Mouse (Mus musculus): ENCODE data around the gene Adgra3. TPM values are rescaled to one million over a fixed set of nuclear protein-coding genes. Genes with fewer than 3 reads are reported as not detected.

Gene Adgra3
- polyA plus RNA-seq, 1 experiment from 2014 or later = 45.5 TPM

- peaks cover 5% of the 10 kb centered on the region; the same call in 1 of the 2 replicates for H3K4me1 ChIP-seq (ENCODE audit: insufficient read depth)
Measured at GRCm38 (mm10) chr5:50050668-50051425, 8.0 kb downstream of the Adgra3 start.

GRCm38 (mm10) chr5:50050037-50050436 lies 8.8 kb downstream of the Adgra3 start:
- Histone ChIP-seq H3K4me3 (ENCODE audit: low read depth, low read length) (no peak overlapping the region), H3K4me1 (ENCODE audit: insufficient read depth) (peaks cover 5% of the 10 kb centered on the region; the same call in 1 of the 2 replicates), H3K27ac (ENCODE audit: low read depth) (no peak overlapping the region), H3K9me3 (ENCODE audit: low read depth, low read length) (no peaks in the 10 kb centered on the region), H3K4me2 (no peak overlapping the region), H3K36me3 (ENCODE audit: insufficient read depth) (peaks cover 5% of the 10 kb centered on the region; the same call in 1 of the 2 replicates), H3K9ac (no peak overlapping the region), H3K27me3 (ENCODE audit: insufficient read depth, low read length) (no peaks in the 10 kb centered on the region)
- ATAC-seq (ENCODE audit: insufficient read depth) = no peak
- no peak for TF ChIP-seq CTCF (IDR thresholded peaks at IDR 0.05; ENCODE audit: low read depth)
- 21% methylated on average over 3 of the region's 3 CpGs for WGBS
- DNase-seq = no peak

More at GRCm38 (mm10) chr5:50050668-50051425, 8.0 kb downstream of the Adgra3 start:
- Histone ChIP-seq H3K36me3 (ENCODE audit: insufficient read depth) (peaks cover 5% of the 10 kb centered on the region; the same call in 1 of the 2 replicates), H3K9me3 (ENCODE audit: low read depth, low read length) (no peaks in the 10 kb centered on the region), H3K4me3 (ENCODE audit: low read depth, low read length) (no peak overlapping the region), H3K4me2 (no peak overlapping the region), H3K27me3 (ENCODE audit: insufficient read depth, low read length) (no peaks in the 10 kb centered on the region), H3K27ac (ENCODE audit: low read depth) (no peak overlapping the region), H3K9ac (no peak overlapping the region)
- no peak for DNase-seq
- 79% methylated on average over 21 of the region's 21 CpGs for WGBS
- no peak for TF ChIP-seq CTCF (IDR thresholded peaks at IDR 0.05; ENCODE audit: low read depth)
- ATAC-seq (ENCODE audit: insufficient read depth) = no peak

DNA sequence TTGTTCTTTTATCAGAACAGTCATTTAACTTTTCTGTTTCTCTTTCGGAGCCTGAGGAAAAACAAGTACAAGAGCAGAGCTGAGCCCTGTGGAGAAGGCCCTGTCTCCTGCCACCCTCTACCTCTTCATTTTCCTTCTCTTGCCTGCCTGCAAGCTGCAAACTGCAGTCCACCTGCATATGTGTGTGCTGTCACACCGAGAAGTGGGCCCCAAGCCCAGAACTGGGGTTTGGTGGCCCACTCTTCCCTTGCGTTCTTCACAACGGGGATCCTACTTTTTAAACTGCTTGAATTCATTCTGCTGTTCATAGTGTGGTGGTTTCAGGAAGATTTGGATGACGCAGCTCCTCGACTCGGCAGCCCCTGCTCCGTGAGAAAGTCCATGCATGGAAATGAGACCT lies 9.3 kb downstream of the Adgra3 start:
- Histone ChIP-seq H3K9me3 (ENCODE audit: low read depth, low read length) (no peaks in the 10 kb centered on the region), H3K4me1 (ENCODE audit: insufficient read depth) (peaks cover 5% of the 10 kb centered on the region; the same call in 1 of the 2 replicates), H3K4me3 (ENCODE audit: low read depth, low read length) (no peak overlapping the region), H3K9ac (no peak overlapping the region), H3K4me2 (no peak overlapping the region), H3K36me3 (ENCODE audit: insufficient read depth) (peaks cover 5% of the 10 kb centered on the region; the same call in 1 of the 2 replicates), H3K27me3 (ENCODE audit: insufficient read depth, low read length) (no peaks in the 10 kb centered on the region), H3K27ac (ENCODE audit: low read depth) (no peak overlapping the region)
- no peak for TF ChIP-seq CTCF (IDR thresholded peaks at IDR 0.05; ENCODE audit: low read depth)
- 60% methylated on average over 8 of the region's 8 CpGs for WGBS
- no peak for DNase-seq
- no peak for ATAC-seq (ENCODE audit: insufficient read depth)

DNA sequence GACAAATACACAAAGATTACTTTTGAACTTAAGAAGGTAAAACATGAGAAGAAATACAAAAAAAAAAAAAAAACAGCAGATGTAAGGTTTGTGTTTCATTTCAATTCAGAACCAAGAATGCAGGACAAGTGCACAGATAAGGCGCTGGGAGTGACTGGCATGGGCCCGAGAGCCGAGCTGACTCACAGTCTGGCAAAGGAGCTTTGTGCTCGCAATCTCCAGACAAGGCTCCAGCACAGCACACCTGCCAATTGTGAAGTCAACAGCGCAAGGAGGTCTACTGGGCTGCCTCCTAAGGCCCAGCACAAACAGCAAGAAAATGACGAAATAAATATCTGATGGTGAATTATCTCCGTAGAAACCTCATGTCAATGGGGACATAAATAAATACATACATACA lies 9.8 kb downstream of the Adgra3 start:
- no peak for DNase-seq

DNA sequence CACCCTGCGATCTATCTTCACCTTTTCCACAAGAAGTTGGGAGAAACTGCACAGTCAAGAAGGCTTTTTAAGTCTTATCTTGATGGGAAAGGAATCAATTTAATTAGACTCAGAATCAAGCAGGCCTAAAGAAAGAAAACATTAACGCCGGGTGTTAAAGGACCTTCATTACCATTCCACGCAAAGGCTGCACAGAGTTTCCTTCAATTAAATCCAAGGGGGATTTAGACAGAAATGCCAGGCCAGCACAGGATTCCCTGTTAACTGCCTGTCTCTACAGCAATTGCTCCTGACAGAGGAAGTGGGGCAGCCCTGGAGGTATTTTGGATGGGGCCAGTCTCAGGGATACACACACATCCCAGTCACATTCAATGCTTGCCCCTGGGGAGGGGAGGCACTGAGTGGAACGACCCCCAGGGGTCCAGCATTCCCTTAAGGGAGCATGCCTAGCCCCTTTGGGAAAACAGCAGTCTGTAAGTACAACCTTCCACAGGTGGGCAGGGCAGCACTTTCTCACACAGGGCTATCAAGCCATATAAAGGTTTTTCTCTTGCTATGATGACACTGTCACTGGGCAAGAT lies 10.4 kb downstream of the Adgra3 start:
- Histone ChIP-seq H3K27ac (ENCODE audit: low read depth) (no peak overlapping the region), H3K4me2 (no peak overlapping the region), H3K4me3 (ENCODE audit: low read depth, low read length) (no peak overlapping the region), H3K9ac (no peak overlapping the region), H3K9me3 (ENCODE audit: low read depth, low read length) (no peaks in the 10 kb centered on the region), H3K27me3 (ENCODE audit: insufficient read depth, low read length) (no peaks in the 10 kb centered on the region), H3K4me1 (ENCODE audit: insufficient read depth) (peaks cover 5% of the 10 kb centered on the region; the same call in 1 of the 2 replicates), H3K36me3 (ENCODE audit: insufficient read depth) (peaks cover 5% of the 10 kb centered on the region; the same call in 1 of the 2 replicates)
- ATAC-seq (ENCODE audit: insufficient read depth) (no peak), DNase-seq (no peak)
- WGBS = 71% methylated on average over 5 of the region's 5 CpGs
- TF ChIP-seq CTCF (IDR thresholded peaks at IDR 0.05; ENCODE audit: low read depth) = no peak

More for the DNA sequence above, 9.8 kb downstream of the Adgra3 start:
- Histone ChIP-seq H3K4me1 (ENCODE audit: insufficient read depth) (peaks cover 5% of the 10 kb centered on the region; the same call in 1 of the 2 replicates), H3K36me3 (ENCODE audit: insufficient read depth) (peaks cover 5% of the 10 kb centered on the region; the same call in 1 of the 2 replicates), H3K27ac (ENCODE audit: low read depth) (no peak overlapping the region), H3K9me3 (ENCODE audit: low read depth, low read length) (no peaks in the 10 kb centered on the region), H3K9ac (no peak overlapping the region), H3K4me3 (ENCODE audit: low read depth, low read length) (no peak overlapping the region), H3K27me3 (ENCODE audit: insufficient read depth, low read length) (no peaks in the 10 kb centered on the region), H3K4me2 (no peak overlapping the region)
- no peak for TF ChIP-seq CTCF (IDR thresholded peaks at IDR 0.05; ENCODE audit: low read depth)
- 52% methylated on average over 7 of the region's 7 CpGs for WGBS
- ATAC-seq (ENCODE audit: insufficient read depth) = peak; percentile 48; the same call in 1 of the 2 replicates

DNA sequence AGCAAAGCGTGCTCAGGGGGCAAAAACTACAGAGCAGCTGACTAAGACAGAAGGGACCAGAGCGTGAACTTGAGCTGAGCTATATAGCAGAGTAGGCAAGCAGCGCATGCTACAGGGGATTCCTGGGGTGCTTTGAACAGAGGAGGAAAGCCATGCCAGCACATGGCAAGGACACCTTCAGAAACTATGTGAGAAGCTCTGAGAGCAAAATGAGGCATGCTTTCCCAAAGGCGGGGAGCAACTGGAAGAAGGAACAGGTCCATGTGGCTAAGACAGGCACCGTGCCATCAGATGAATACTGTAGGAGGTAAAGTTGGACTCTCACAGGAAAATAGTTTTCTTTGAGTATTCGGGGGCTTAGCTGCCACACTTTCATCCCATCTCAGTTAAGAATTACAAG lies 13.6 kb downstream of the Adgra3 start:
- Histone ChIP-seq H3K4me3 (ENCODE audit: low read depth, low read length) (no peak overlapping the region), H3K9me3 (ENCODE audit: low read depth, low read length) (no peaks in the 10 kb centered on the region), H3K9ac (no peak overlapping the region), H3K4me1 (ENCODE audit: insufficient read depth) (no peaks in the 10 kb centered on the region), H3K36me3 (ENCODE audit: insufficient read depth) (no peaks in the 10 kb centered on the region), H3K27ac (ENCODE audit: low read depth) (no peak overlapping the region), H3K4me2 (no peak overlapping the region), H3K27me3 (ENCODE audit: insufficient read depth, low read length) (no peaks in the 10 kb centered on the region)
- no peak for TF ChIP-seq CTCF (IDR thresholded peaks at IDR 0.05; ENCODE audit: low read depth)
- ATAC-seq (ENCODE audit: insufficient read depth) (no peak), DNase-seq (no peak)
- WGBS = 89% methylated on average over 6 of the region's 6 CpGs

GRCm38 (mm10) chr5:50043677-50044076 lies 15.1 kb downstream of the Adgra3 start:
- H3K36me3 ChIP-seq (ENCODE audit: insufficient read depth) = no peaks in the 10 kb centered on the region
- no peaks in the 10 kb centered on the region for H3K27me3 ChIP-seq (ENCODE audit: insufficient read depth, low read length)
- H3K4me2 ChIP-seq = no peak overlapping the region
- no peak overlapping the region for H3K4me3 ChIP-seq (ENCODE audit: low read depth, low read length)
- TF ChIP-seq CTCF (IDR thresholded peaks at IDR 0.05; ENCODE audit: low read depth) = no peak
- ATAC-seq (ENCODE audit: insufficient read depth) (no peak), DNase-seq (no peak)
- H3K9ac ChIP-seq = no peak overlapping the region
- H3K4me1 ChIP-seq (ENCODE audit: insufficient read depth) = no peaks in the 10 kb centered on the region; the same call in 1 of the 2 replicates
- no peak overlapping the region for H3K27ac ChIP-seq (ENCODE audit: low read depth)
- no peaks in the 10 kb centered on the region for H3K9me3 ChIP-seq (ENCODE audit: low read depth, low read length)
- 80% methylated on average over 4 of the region's 4 CpGs for WGBS
